Mouse (Mus musculus) stomach, embryonic 14.5 days (tissue): ENCODE results near the gene Greb1. TPM values are rescaled to one million over a fixed set of nuclear protein-coding genes. Genes with fewer than 3 reads are reported as not detected.

Source experiments
- ATAC-seq: fragments of 200-750 bp; cut with Nextera tagmentation; 2 replicates; pipeline ENCODE4 v1.8.0; 2017; ENCODE audit warnings: low read depth, moderate TSS enrichment; ENCODE audit not compliant: insufficient number of reproducible peaks, insufficient read depth, low FRiP score
- H3K27ac ChIP-seq: fragments of 300-500 bp; sonication (generic); 2 replicates; pipeline ENCODE4 v1.5.1; 2014; ENCODE audit warnings: mild to moderate bottlenecking, low read length, moderate library complexity, mixed read lengths
- H3K27me3 ChIP-seq: fragments of 300-500 bp; sonication (generic); 2 replicates; pipeline ENCODE4 v1.6.1; 2014; ENCODE audit warnings: low read length, control low read depth, mixed read lengths; ENCODE audit not compliant: control insufficient read depth, insufficient read depth
- H3K36me3 ChIP-seq: fragments of 300-500 bp; sonication (generic); 2 replicates; pipeline ENCODE4 v1.6.1; 2014; ENCODE audit warnings: mild to moderate bottlenecking, control low read depth, low read length, moderate library complexity, mixed read lengths; ENCODE audit not compliant: control insufficient read depth, insufficient read depth
- H3K4me1 ChIP-seq: fragments of 300-500 bp; sonication (generic); 2 replicates; pipeline ENCODE4 v1.6.1; 2014; ENCODE audit warnings: low read length, control low read depth, mixed read lengths; ENCODE audit not compliant: control insufficient read depth, insufficient read depth
- H3K4me2 ChIP-seq: fragments of 300-500 bp; sonication (generic); replicated peaks from 2 replicates; pipeline ENCODE4 v1.6.1; 2014; ENCODE audit warnings: low read depth, low read length, control low read depth
- H3K4me3 ChIP-seq: fragments of 300-500 bp; sonication (generic); 2 replicates; pipeline ENCODE4 v1.5.1; 2014; ENCODE audit warnings: low read depth, low read length, control low read depth
- H3K9ac ChIP-seq: fragments of 300-500 bp; sonication (generic); replicated peaks from 2 replicates; pipeline ENCODE4 v1.6.1; 2014; ENCODE audit warnings: low read depth, mild to moderate bottlenecking, control low read depth, low read length, moderate library complexity, mixed read lengths
- H3K9me3 ChIP-seq: fragments of 300-500 bp; sonication (generic); 2 replicates; pipeline ENCODE4 v1.6.1; 2016; ENCODE audit warnings: low read depth, low read length, control low read depth; ENCODE audit not compliant: control insufficient read depth
- WGBS: fragments of 180-500 bp; shearing (Covaris S2); extraction: QIAGEN DNeasy Blood & Tissue Kit; methylation state at CpG from one replicate; pipeline ENCODE4 v1.1.7; 2014; 5-methylcytosine and 5-hydroxymethylcytosine counted together
- polyA plus RNA-seq: library from polyadenylated mRNA; unstranded; fragments of >200 nt; fragmentation: Nextera tagmentation; extraction: Ambion mirVana; gene quantifications from 2 replicates; pipeline ENCODE4 v1.2.1, GENCODE M21; 2014

Gene Greb1
- polyA plus RNA-seq, 1 experiment from 2014 or later: 1.8 TPM

- Histone ChIP-seq H3K27ac (no peak overlapping the region), H3K4me1 (no peaks in the 10 kb centered on the region), H3K9me3 (no peaks in the 10 kb centered on the region), H3K4me3 (no peak overlapping the region), H3K27me3 (no peaks in the 10 kb centered on the region), H3K9ac (no peak overlapping the region), H3K36me3 (no peaks in the 10 kb centered on the region), H3K4me2 (no peak overlapping the region)
- no peak for ATAC-seq
- 62% methylated on average over 12 of the region's 12 CpGs for WGBS
Observed at GRCm38 (mm10) chr12:16764776-16765445, 35.8 kb downstream of the Greb1 start.

- H3K27ac ChIP-seq: no peak overlapping the region
- no peak overlapping the region for H3K9ac ChIP-seq
- H3K4me2 ChIP-seq: no peak overlapping the region
- no peak for ATAC-seq
- no peak overlapping the region for H3K4me3 ChIP-seq
- no peaks in the 10 kb centered on the region for H3K4me1 ChIP-seq
- 85% methylated on average over 4 of the region's 4 CpGs for WGBS
- H3K9me3 ChIP-seq: no peaks in the 10 kb centered on the region
- no peaks in the 10 kb centered on the region for H3K36me3 ChIP-seq
- H3K27me3 ChIP-seq: no peaks in the 10 kb centered on the region
Observed at GRCm38 (mm10) chr12:16763649-16764422, 36.9 kb downstream of the Greb1 start.

- H3K36me3 ChIP-seq: no peaks in the 10 kb centered on the region
- H3K27me3 ChIP-seq: no peaks in the 10 kb centered on the region
- H3K27ac ChIP-seq: no peak overlapping the region
- no peak overlapping the region for H3K9ac ChIP-seq
- H3K4me2 ChIP-seq: no peak overlapping the region
- WGBS: 99% methylated on average over 3 of the region's 3 CpGs
- ATAC-seq: no peak
- H3K9me3 ChIP-seq: no peaks in the 10 kb centered on the region
- H3K4me3 ChIP-seq: no peak overlapping the region
- no peaks in the 10 kb centered on the region for H3K4me1 ChIP-seq
Observed at GRCm38 (mm10) chr12:16761461-16761860, 39.2 kb downstream of the Greb1 start.

GRCm38 (mm10) chr12:16760246-16760645 lies 40.4 kb downstream of the Greb1 start:
- Histone ChIP-seq H3K4me3 (no peak overlapping the region), H3K27me3 (no peaks in the 10 kb centered on the region), H3K27ac (no peak overlapping the region), H3K4me1 (no peaks in the 10 kb centered on the region), H3K4me2 (no peak overlapping the region), H3K36me3 (no peaks in the 10 kb centered on the region), H3K9ac (no peak overlapping the region), H3K9me3 (no peaks in the 10 kb centered on the region)
- 74% methylated on average over 4 of the region's 4 CpGs for WGBS
- no peak for ATAC-seq

GRCm38 (mm10) chr12:16754311-16754710 lies 46.4 kb downstream of the Greb1 start:
- no peak overlapping the region for H3K9ac ChIP-seq
- no peak overlapping the region for H3K4me2 ChIP-seq
- 0% methylated on average over 2 of the region's 2 CpGs for WGBS

GRCm38 (mm10) chr12:16753555-16753954 lies 47.1 kb downstream of the Greb1 start:
- Histone ChIP-seq H3K4me3 (no peak overlapping the region), H3K27ac (no peak overlapping the region), H3K9me3 (no peaks in the 10 kb centered on the region), H3K36me3 (no peaks in the 10 kb centered on the region), H3K4me2 (no peak overlapping the region), H3K4me1 (no peaks in the 10 kb centered on the region), H3K27me3 (no peaks in the 10 kb centered on the region), H3K9ac (no peak overlapping the region)
- 83% methylated on average over 9 of the region's 9 CpGs for WGBS
- no peak for ATAC-seq

More at GRCm38 (mm10) chr12:16754311-16754710, 46.4 kb downstream of the Greb1 start:
- Histone ChIP-seq H3K4me1 (no peaks in the 10 kb centered on the region), H3K27me3 (no peaks in the 10 kb centered on the region), H3K27ac (no peak overlapping the region), H3K4me3 (no peak overlapping the region), H3K9me3 (no peaks in the 10 kb centered on the region), H3K36me3 (no peaks in the 10 kb centered on the region)
- no peak for ATAC-seq

- no peak overlapping the region for H3K4me2 ChIP-seq
- no peaks in the 10 kb centered on the region for H3K4me1 ChIP-seq
- no peak overlapping the region for H3K27ac ChIP-seq
- H3K36me3 ChIP-seq: no peaks in the 10 kb centered on the region
- no peak overlapping the region for H3K4me3 ChIP-seq
- no peaks in the 10 kb centered on the region for H3K27me3 ChIP-seq
- no peak for ATAC-seq
- no peak overlapping the region for H3K9ac ChIP-seq
- 25% methylated on average over 8 of the region's 8 CpGs for WGBS
- no peaks in the 10 kb centered on the region for H3K9me3 ChIP-seq
Observed at GRCm38 (mm10) chr12:16753110-16753509, 47.6 kb downstream of the Greb1 start.

- H3K4me1 ChIP-seq: no peaks in the 10 kb centered on the region
- 73% methylated on average over 12 of the region's 12 CpGs for WGBS
- H3K4me3 ChIP-seq: no peak overlapping the region
- H3K4me2 ChIP-seq: no peak overlapping the region
- no peak overlapping the region for H3K9ac ChIP-seq
- H3K9me3 ChIP-seq: no peaks in the 10 kb centered on the region
- ATAC-seq: no peak
- no peaks in the 10 kb centered on the region for H3K36me3 ChIP-seq
- H3K27me3 ChIP-seq: no peaks in the 10 kb centered on the region
- H3K27ac ChIP-seq: no peak overlapping the region
Observed at GRCm38 (mm10) chr12:16752236-16752840, 48.3 kb downstream of the Greb1 start.
